In the genomic region with DNA sequence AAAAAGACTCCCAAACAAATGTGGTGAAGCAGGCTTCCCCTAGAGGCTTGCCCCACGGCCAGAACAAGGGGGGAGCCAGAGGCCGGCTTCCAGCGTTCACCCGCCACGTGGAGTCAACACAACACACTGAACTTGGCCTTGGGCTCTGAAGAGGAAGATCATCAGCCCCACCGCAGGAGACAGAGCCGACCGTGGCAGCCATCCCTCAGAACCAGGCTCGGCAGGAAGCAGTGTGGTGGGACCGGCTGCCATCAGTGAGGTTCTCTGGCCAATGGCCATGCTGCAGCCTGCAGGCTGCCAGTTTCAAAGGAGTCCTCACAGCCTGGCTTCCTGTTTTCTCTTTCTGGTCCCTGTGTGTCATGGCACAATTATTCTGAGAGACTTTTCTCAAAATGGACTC, we compare ENCODE assay signal across 9 mouse cellular contexts.
A peak's percentile ranks its signal among the peaks of the same experiment; 100 is the strongest.
DNase-seq lines count a peak whose midpoint lies in the region; ATAC-seq and TF ChIP-seq lines count a peak whose summit lies in the region.
"Had no signal": no experiment of that assay in that cellular context is flagged by ENCODE, and none has a peak within 500 bp of the region (broad histone marks: within the 10 kb centered on the region; RNA-seq: fewer than 3 reads in every experiment).

No protein-coding gene starts in this region.

- peak; percentile 50 for DNase-seq in lung, embryonic 14.5 days
- DNase-seq in lung, adult 18-20 months = no peak
- peak; percentile 91 for DNase-seq in cerebellum, adult 9-10 months
- peak; percentile 35 for DNase-seq in lung, postnatal 36 days
- no peak for DNase-seq in frontal cortex, postnatal 36 days (ENCODE audit: low spot score in 2 of 2)

- H3K36me3 ChIP-seq in forebrain, embryonic 16.5 days (ENCODE audit: control insufficient read depth, insufficient read depth) = no peaks in the 10 kb centered on the region
- no peaks in the 10 kb centered on the region for H3K36me3 ChIP-seq in forebrain, embryonic 15.5 days
- H3K36me3 ChIP-seq in lung, embryonic 14.5 days (ENCODE audit: insufficient read depth) = no peaks in the 10 kb centered on the region

- 47% methylated on average over 10 of the region's 10 CpGs for WGBS in forebrain, embryonic 16.5 days
- WGBS in forebrain, embryonic 15.5 days = 51% methylated on average over 10 of the region's 10 CpGs
- WGBS in lung, embryonic 14.5 days = 40% methylated on average over 10 of the region's 10 CpGs

- 0 out of 2 replicates have a peak, but pooled peaks have one; percentile 22 for ATAC-seq in forebrain, embryonic 16.5 days
- no peak for ATAC-seq in forebrain, embryonic 15.5 days (replicated peaks)
- ATAC-seq in lung, embryonic 14.5 days (ENCODE audit: insufficient read depth) = no peak
- no peak for ATAC-seq in activated CD4-positive, CD25-positive, alpha-beta regulatory T cell, adult 4 months

- H3K4me1 ChIP-seq in forebrain, embryonic 16.5 days (replicated peaks; ENCODE audit: control insufficient read depth, insufficient read depth, low read length) = peaks cover 11% of the 10 kb centered on the region
- peaks cover 17% of the 10 kb centered on the region for H3K4me1 ChIP-seq in forebrain, embryonic 15.5 days
- H3K4me1 ChIP-seq in lung, embryonic 14.5 days (ENCODE audit: insufficient read depth) = 0 out of 2 replicates have a peak, but pooled peaks cover 8% of the 10 kb centered on the region

- no peak for TF ChIP-seq CTCF in lung, embryonic 14.5 days (IDR thresholded peaks at IDR 0.05; ENCODE audit: low read depth)

- no peak overlapping the region for H3K4me2 ChIP-seq in forebrain, embryonic 16.5 days (ENCODE audit: low read length)
- H3K4me2 ChIP-seq in forebrain, embryonic 15.5 days (replicated peaks) = no peak overlapping the region; the same call in 1 of the 2 replicates
- peak overlapping the region; percentile 25; the same call in 1 of the 2 replicates for H3K4me2 ChIP-seq in lung, embryonic 14.5 days

- H3K9me3 ChIP-seq in forebrain, embryonic 16.5 days (ENCODE audit: control insufficient read depth, low read length) = no peaks in the 10 kb centered on the region
- H3K9me3 ChIP-seq in forebrain, embryonic 15.5 days = no peaks in the 10 kb centered on the region
- H3K9me3 ChIP-seq in lung, embryonic 14.5 days (ENCODE audit: low read depth, low read length) = no peaks in the 10 kb centered on the region
- H3K9me3 ChIP-seq: megakaryocyte, embryonic 14.5 days had no signal

- H3K27me3 ChIP-seq in forebrain, embryonic 16.5 days (replicated peaks; ENCODE audit: control insufficient read depth, insufficient read depth, low read length) = no peaks in the 10 kb centered on the region
- no peaks in the 10 kb centered on the region for H3K27me3 ChIP-seq in forebrain, embryonic 15.5 days
- H3K27me3 ChIP-seq in lung, embryonic 14.5 days (ENCODE audit: insufficient read depth, low read length) = no peaks in the 10 kb centered on the region

- H3K4me3 ChIP-seq in forebrain, embryonic 16.5 days (replicated peaks; ENCODE audit: low read length) = no peak overlapping the region
- no peak overlapping the region for H3K4me3 ChIP-seq in forebrain, embryonic 15.5 days
- no peak overlapping the region for H3K4me3 ChIP-seq in lung, embryonic 14.5 days (ENCODE audit: low read depth, low read length)
- H3K4me3 ChIP-seq: megakaryocyte, embryonic 14.5 days had no signal

- no peak overlapping the region for H3K27ac ChIP-seq in forebrain, embryonic 16.5 days (ENCODE audit: low read length)
- no peak overlapping the region for H3K27ac ChIP-seq in forebrain, embryonic 15.5 days (replicated peaks)
- H3K27ac ChIP-seq in lung, embryonic 14.5 days (ENCODE audit: low read depth) = no peak overlapping the region

- no peak overlapping the region; the same call in 1 of the 2 replicates for H3K9ac ChIP-seq in forebrain, embryonic 16.5 days (replicated peaks; ENCODE audit: low read depth, low read length)
- no peak overlapping the region for H3K9ac ChIP-seq in forebrain, embryonic 15.5 days (replicated peaks)
- H3K9ac ChIP-seq in lung, embryonic 14.5 days = no peak overlapping the region

Comparison
In these comparisons a context has a peak if more than half of its experiments do, and no peak if none do; other contexts are left out.
1. DNase-seq: peak in lung, embryonic 14.5 days (single experiment), cerebellum, adult 9-10 months (single experiment) and lung, postnatal 36 days (single experiment); none in lung, adult 18-20 months (0 of 2) and frontal cortex, postnatal 36 days (0 of 2).